Mouse (Mus musculus): Measurements from ENCODE around the gene Procr. TPM values are rescaled to one million over a fixed set of nuclear protein-coding genes. Genes with fewer than 3 reads are reported as not detected.

Procr gene
- total RNA-seq, 1 experiment = 8.0 TPM

- H3K4me1 ChIP-seq (ENCODE audit: control insufficient read depth in 2 of 2, insufficient read depth in 2 of 2, low read length in 2 of 2, poor library complexity in 1 of 2) = peaks cover 6 to 17% of the 10 kb centered on the region in 2 experiments; a peak in 3 of 4 replicates
- peak overlapping the region; percentile 24 to 41; a peak in 1 of 4 replicates for H3K4me3 ChIP-seq (ENCODE audit: insufficient read depth in 1 of 2, low read depth in 1 of 2, low read length in 2 of 2, poor library complexity in 1 of 2, severe bottlenecking in 1 of 2)
- in situ Hi-C loops (cut with MboI; ENCODE audit: low sequenced_read_pairs in 2 of 2, unreplicated experiment in 2 of 2) = no loop called here
- no peak for DNase-seq (ENCODE audit: low read depth, low spot score)
- TF ChIP-seq ZNF384 (IDR thresholded peaks at IDR 0.05; ENCODE audit: low read depth, low read length) (no peak), HCFC1 (IDR thresholded peaks at IDR 0.05; ENCODE audit: borderline replicate concordance, insufficient read depth, low read length) (no peak), MAFK (IDR thresholded peaks at IDR 0.05; ENCODE audit: insufficient read depth, low read depth, low read length) (no peak), CHD2 (IDR thresholded peaks at IDR 0.05; ENCODE audit: low read depth, low read length) (no peak), ZC3H11A (IDR thresholded peaks at IDR 0.05; ENCODE audit: borderline replicate concordance, low read depth, low read length) (no peak)
- no peak overlapping the region for H3K27ac ChIP-seq (ENCODE audit: insufficient read depth, low read depth, low read length, poor library complexity, severe bottlenecking)
- no peaks in the 10 kb centered on the region for H3K9me3 ChIP-seq (ENCODE audit: control insufficient read depth, insufficient read depth, low read depth, low read length)
- no peaks in the 10 kb centered on the region for H3K36me3 ChIP-seq (ENCODE audit: control insufficient read depth, insufficient read depth, low read length, poor library complexity, severe bottlenecking)
- peak overlapping the region; percentile 30; the same call in 1 of the 2 replicates for H3K9ac ChIP-seq (ENCODE audit: insufficient read depth, low read depth, low read length, poor library complexity, severe bottlenecking)
These were observed 8.7 kb upstream of the Procr start for GRCm38 (mm10) chr2:155742211-155742610.

GRCm38 (mm10) chr2:155742931-155743337 lies 8.0 kb upstream of the Procr start:
- DNase-seq (ENCODE audit: low read depth, low spot score) = no peak
- in situ Hi-C loops (cut with MboI; ENCODE audit: low sequenced_read_pairs in 2 of 2, unreplicated experiment in 2 of 2) = no loop called here
- Histone ChIP-seq H3K36me3 (ENCODE audit: control insufficient read depth, insufficient read depth, low read length, poor library complexity, severe bottlenecking) (no peaks in the 10 kb centered on the region), H3K27ac (ENCODE audit: insufficient read depth, low read depth, low read length, poor library complexity, severe bottlenecking) (no peak overlapping the region), H3K4me1 (ENCODE audit: control insufficient read depth in 2 of 2, insufficient read depth in 2 of 2, low read length in 2 of 2, poor library complexity in 1 of 2) (peaks cover 6 to 15% of the 10 kb centered on the region in 2 experiments; a peak in 3 of 4 replicates), H3K9me3 (ENCODE audit: control insufficient read depth, insufficient read depth, low read depth, low read length) (no peaks in the 10 kb centered on the region), H3K9ac (ENCODE audit: insufficient read depth, low read depth, low read length, poor library complexity, severe bottlenecking) (peak overlapping the region; percentile 71), H3K4me3 (ENCODE audit: insufficient read depth in 1 of 2, low read depth in 1 of 2, low read length in 2 of 2, poor library complexity in 1 of 2, severe bottlenecking in 1 of 2) (peak overlapping the region; percentile 37 to 41; a peak in 2 of 4 replicates)
- no peak for TF ChIP-seq ZNF384 (IDR thresholded peaks at IDR 0.05; ENCODE audit: low read depth, low read length)
- TF ChIP-seq CHD2 (IDR thresholded peaks at IDR 0.05; ENCODE audit: low read depth, low read length) = no peak
- TF ChIP-seq MAFK (IDR thresholded peaks at IDR 0.05; ENCODE audit: insufficient read depth, low read depth, low read length) = no peak
- TF ChIP-seq ZC3H11A (IDR thresholded peaks at IDR 0.05; ENCODE audit: borderline replicate concordance, low read depth, low read length) = no peak
- no peak for TF ChIP-seq HCFC1 (IDR thresholded peaks at IDR 0.05; ENCODE audit: borderline replicate concordance, insufficient read depth, low read length)

- in situ Hi-C loops (cut with MboI; ENCODE audit: low sequenced_read_pairs in 2 of 2, unreplicated experiment in 2 of 2) = no loop called here
- H3K27ac ChIP-seq (ENCODE audit: insufficient read depth, low read depth, low read length, poor library complexity, severe bottlenecking) = no peak overlapping the region
- peaks cover 2 to 12% of the 10 kb centered on the region in 2 experiments; a peak in 3 of 4 replicates for H3K4me1 ChIP-seq (ENCODE audit: control insufficient read depth in 2 of 2, insufficient read depth in 2 of 2, low read length in 2 of 2, poor library complexity in 1 of 2)
- H3K9ac ChIP-seq (ENCODE audit: insufficient read depth, low read depth, low read length, poor library complexity, severe bottlenecking) = no peak overlapping the region
- no peaks in the 10 kb centered on the region for H3K9me3 ChIP-seq (ENCODE audit: control insufficient read depth, insufficient read depth, low read depth, low read length)
- no peaks in the 10 kb centered on the region for H3K36me3 ChIP-seq (ENCODE audit: control insufficient read depth, insufficient read depth, low read length, poor library complexity, severe bottlenecking)
- H3K4me3 ChIP-seq (ENCODE audit: insufficient read depth in 1 of 2, low read depth in 1 of 2, low read length in 2 of 2, poor library complexity in 1 of 2, severe bottlenecking in 1 of 2) = no peak overlapping the region
- TF ChIP-seq ZNF384 (IDR thresholded peaks at IDR 0.05; ENCODE audit: low read depth, low read length) (no peak), CHD2 (IDR thresholded peaks at IDR 0.05; ENCODE audit: low read depth, low read length) (no peak), MAFK (IDR thresholded peaks at IDR 0.05; ENCODE audit: insufficient read depth, low read depth, low read length) (no peak), HCFC1 (IDR thresholded peaks at IDR 0.05; ENCODE audit: borderline replicate concordance, insufficient read depth, low read length) (no peak), ZC3H11A (IDR thresholded peaks at IDR 0.05; ENCODE audit: borderline replicate concordance, low read depth, low read length) (no peak)
- DNase-seq (ENCODE audit: low read depth, low spot score) = no peak
These were observed 7.6 kb upstream of the Procr start for GRCm38 (mm10) chr2:155743351-155743750.

DNA sequence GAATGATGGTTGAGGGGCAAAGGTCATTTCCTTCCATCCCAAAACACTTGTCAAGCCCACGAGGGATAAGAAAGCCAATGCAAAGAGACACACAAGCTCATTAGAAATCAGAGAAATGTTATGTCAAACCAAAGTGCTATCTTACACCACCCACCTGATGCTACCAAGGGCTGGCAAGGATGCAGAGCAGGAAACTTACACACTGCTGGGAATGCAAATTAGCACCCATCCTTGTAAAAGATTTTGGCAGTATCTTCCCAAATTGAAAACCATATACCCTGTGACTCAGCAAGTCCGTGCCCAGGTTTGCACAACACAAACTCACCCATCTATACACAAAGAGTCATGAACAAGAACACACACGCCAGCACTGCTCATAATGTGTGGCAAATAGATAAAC lies 5.4 kb upstream of the Procr start:
- in situ Hi-C loops (cut with MboI; ENCODE audit: low sequenced_read_pairs in 2 of 2, unreplicated experiment in 2 of 2) = no loop called here
- H3K4me1 ChIP-seq (ENCODE audit: control insufficient read depth in 2 of 2, insufficient read depth in 2 of 2, low read length in 2 of 2, poor library complexity in 1 of 2) = peaks cover 2 to 8% of the 10 kb centered on the region in 2 experiments; a peak in 3 of 4 replicates
- TF ChIP-seq ZC3H11A (IDR thresholded peaks at IDR 0.05; ENCODE audit: borderline replicate concordance, low read depth, low read length) = no peak
- TF ChIP-seq HCFC1 (IDR thresholded peaks at IDR 0.05; ENCODE audit: borderline replicate concordance, insufficient read depth, low read length) = no peak
- no peak for TF ChIP-seq MAFK (IDR thresholded peaks at IDR 0.05; ENCODE audit: insufficient read depth, low read depth, low read length)
- TF ChIP-seq ZNF384 (IDR thresholded peaks at IDR 0.05; ENCODE audit: low read depth, low read length) = no peak
- no peak for TF ChIP-seq CHD2 (IDR thresholded peaks at IDR 0.05; ENCODE audit: low read depth, low read length)
- no peaks in the 10 kb centered on the region for H3K36me3 ChIP-seq (ENCODE audit: control insufficient read depth, insufficient read depth, low read length, poor library complexity, severe bottlenecking)
- no peak overlapping the region for H3K9ac ChIP-seq (ENCODE audit: insufficient read depth, low read depth, low read length, poor library complexity, severe bottlenecking)
- H3K9me3 ChIP-seq (ENCODE audit: control insufficient read depth, insufficient read depth, low read depth, low read length) = no peaks in the 10 kb centered on the region
- no peak overlapping the region for H3K27ac ChIP-seq (ENCODE audit: insufficient read depth, low read depth, low read length, poor library complexity, severe bottlenecking)
- no peak for DNase-seq (ENCODE audit: low read depth, low spot score)
- H3K4me3 ChIP-seq (ENCODE audit: insufficient read depth in 1 of 2, low read depth in 1 of 2, low read length in 2 of 2, poor library complexity in 1 of 2, severe bottlenecking in 1 of 2) = no peak overlapping the region
